Comparison of ENCODE assay signal across 15 mouse cellular contexts in the genomic region with DNA sequence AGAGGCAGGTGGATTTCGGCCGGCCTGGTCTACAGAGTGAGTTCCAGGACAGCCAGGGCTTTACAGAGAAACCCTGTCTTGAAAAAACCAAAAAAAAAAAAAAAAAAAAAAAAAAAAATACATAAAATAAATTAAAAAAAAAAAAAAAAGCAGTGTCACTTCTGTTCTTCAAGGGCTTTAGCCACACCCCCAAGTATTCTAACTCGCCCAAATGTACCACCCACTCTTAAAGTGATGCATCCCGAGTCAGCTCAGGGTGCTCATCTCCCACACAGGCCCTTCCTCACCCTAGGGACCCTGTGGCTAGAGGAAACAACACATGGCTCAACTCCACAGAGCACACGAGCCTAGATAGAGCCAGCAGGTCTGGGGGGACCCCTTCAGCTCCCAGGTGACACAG.
"Had no signal": no experiment of that assay in that cellular context is flagged by ENCODE, and none has a peak within 500 bp of the region (broad histone marks: within the 10 kb centered on the region; RNA-seq: fewer than 3 reads in every experiment).

No protein-coding gene starts in this region.

- DNase-seq: kidney, adult 18-20 months; kidney, adult 9 months; kidney, postnatal 25 days; liver, postnatal 0 days; lung, embryonic 14.5 days; lung, postnatal 36 days; midbrain, embryonic 14.5 days; thymus, adult 18-20 months; thymus, postnatal 14 days had no signal

- H3K27me3 ChIP-seq: limb, embryonic 13.5 days; megakaryocyte, embryonic 14.5 days had no signal

- H3K9ac ChIP-seq: limb, embryonic 13.5 days; liver, embryonic 14.5 days; liver, postnatal 0 days; lung, embryonic 14.5 days had no signal

- H3K4me3 ChIP-seq: limb, embryonic 13.5 days; megakaryocyte, embryonic 14.5 days had no signal

- H3K9me3 ChIP-seq: limb, embryonic 10.5 days; limb, embryonic 13.5 days; megakaryocyte, embryonic 14.5 days; midbrain, embryonic 10.5 days had no signal

- ATAC-seq: liver, postnatal 0 days; lung, postnatal 0 days had no signal

- H3K4me2 ChIP-seq: limb, embryonic 13.5 days; lung, embryonic 14.5 days had no signal

- H3K27ac ChIP-seq: limb, embryonic 10.5 days; limb, embryonic 13.5 days; liver, embryonic 14.5 days; midbrain, embryonic 10.5 days had no signal
